Mouse (Mus musculus) right cerebral cortex, adult 18-20 months (tissue): ENCODE data around the gene Pde6h.

ENCODE experiments used
- DNase-seq: peaks from one replicate; pipeline ENCODE4 v3.0.0; 2022; ENCODE audit warnings: mixed read lengths

The Pde6h gene

GRCm38 (mm10) chr6:136986019-136986418 lies 62.4 kb downstream of the Pde6h start:
- no peak for DNase-seq

- peak; percentile 18 for DNase-seq
Measured at GRCm38 (mm10) chr6:136986718-136987117, 63.1 kb downstream of the Pde6h start.

DNA sequence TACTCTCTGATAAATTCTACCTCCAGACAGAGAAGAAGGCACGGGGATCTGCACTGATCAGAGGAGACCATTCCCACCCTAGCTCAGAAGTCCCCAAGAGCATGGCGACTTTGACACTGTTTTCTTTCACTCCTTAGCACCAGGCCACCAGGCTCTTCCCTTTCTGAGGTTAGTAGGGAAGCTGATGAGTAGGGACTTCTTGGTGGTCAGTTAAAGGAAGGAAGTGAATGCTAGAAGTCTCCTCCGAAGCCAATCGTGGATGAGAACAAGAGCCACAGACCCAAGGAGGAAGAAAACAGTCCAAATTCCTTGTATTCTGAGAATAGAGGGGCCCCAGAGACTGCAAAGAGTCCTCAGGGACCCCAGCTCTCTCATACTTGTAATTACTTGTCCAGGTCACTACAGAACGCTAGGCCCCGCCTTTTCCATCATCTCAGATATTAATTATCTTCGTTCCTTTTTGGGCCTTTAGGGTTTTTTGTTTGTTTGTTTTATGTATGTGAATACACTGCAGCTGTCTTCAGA lies 65.0 kb downstream of the Pde6h start:
- no peak for DNase-seq

- DNase-seq = no peak
Measured at GRCm38 (mm10) chr6:136989824-136990497, 66.3 kb downstream of the Pde6h start.

DNA sequence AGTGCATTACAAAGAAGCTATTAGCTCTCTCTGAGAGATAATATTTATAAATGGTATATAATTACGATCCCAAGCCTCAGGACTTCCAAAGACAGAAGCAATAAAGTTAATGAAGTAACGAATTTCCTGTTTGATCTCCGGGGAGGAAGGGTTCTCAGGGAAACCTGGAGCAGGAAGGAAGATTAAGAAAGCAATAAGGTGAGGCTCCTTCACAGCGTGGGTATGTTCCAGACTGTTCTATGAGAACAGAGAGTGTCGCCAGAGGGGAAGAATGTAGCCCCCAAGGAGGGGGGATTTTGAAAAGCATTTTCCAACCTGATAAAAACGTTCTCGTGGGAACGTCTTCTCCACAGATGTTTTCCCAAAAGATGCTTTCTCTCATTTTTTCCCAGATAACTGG lies 66.9 kb downstream of the Pde6h start:
- no peak for DNase-seq

- no peak for DNase-seq
Measured at GRCm38 (mm10) chr6:136993574-136993973, 69.9 kb downstream of the Pde6h start.

DNA sequence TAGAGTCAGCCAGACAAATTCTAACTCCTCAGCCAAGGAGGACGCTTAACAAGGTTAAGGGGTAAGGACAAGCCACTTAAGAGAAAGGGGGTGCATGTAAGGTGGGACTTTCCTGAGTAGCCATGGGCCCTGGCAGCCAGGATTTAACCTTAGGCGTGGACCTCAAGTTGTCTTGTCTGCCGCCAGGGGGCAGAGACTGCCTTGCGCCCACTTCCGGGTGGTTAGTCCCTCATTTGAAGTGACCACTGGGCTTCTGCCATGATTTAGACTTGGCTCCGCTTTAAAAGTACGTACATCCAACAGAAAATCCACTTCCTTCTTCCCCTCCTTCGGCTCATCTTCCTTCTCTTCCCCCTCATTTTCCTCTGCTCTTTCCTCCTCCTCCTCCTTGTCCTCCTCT lies 71.9 kb downstream of the Pde6h start:
- DNase-seq = no peak

DNA sequence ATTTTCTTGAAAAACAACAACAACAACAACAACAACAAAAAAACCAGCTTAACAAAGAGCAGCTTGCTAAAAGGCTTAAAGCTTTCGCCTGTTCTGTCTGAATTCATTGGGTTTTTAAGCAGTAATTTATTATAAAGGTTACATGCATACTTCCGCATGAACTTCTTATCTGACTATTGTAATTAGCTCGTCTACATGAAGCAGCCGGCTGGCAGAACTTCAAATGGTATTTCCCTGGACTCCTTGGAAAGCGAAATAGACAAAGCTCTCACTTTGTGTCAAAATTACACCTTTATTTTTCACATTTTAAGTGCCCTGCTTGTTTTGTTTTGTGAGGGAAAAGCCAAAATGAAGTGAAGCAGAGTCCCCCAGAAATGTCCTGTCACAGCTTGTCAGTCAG lies 72.7 kb downstream of the Pde6h start:
- DNase-seq = no peak

- peak; percentile 55 for DNase-seq
Measured at GRCm38 (mm10) chr6:136998181-136998580, 74.5 kb downstream of the Pde6h start.

- peak; percentile 13 for DNase-seq
Measured at GRCm38 (mm10) chr6:136999009-136999408, 75.4 kb downstream of the Pde6h start.

GRCm38 (mm10) chr6:136999707-137000446 lies 76.2 kb downstream of the Pde6h start:
- DNase-seq = no peak

- DNase-seq = no peak
Measured at GRCm38 (mm10) chr6:137000706-137001105, 77.1 kb downstream of the Pde6h start.

DNA sequence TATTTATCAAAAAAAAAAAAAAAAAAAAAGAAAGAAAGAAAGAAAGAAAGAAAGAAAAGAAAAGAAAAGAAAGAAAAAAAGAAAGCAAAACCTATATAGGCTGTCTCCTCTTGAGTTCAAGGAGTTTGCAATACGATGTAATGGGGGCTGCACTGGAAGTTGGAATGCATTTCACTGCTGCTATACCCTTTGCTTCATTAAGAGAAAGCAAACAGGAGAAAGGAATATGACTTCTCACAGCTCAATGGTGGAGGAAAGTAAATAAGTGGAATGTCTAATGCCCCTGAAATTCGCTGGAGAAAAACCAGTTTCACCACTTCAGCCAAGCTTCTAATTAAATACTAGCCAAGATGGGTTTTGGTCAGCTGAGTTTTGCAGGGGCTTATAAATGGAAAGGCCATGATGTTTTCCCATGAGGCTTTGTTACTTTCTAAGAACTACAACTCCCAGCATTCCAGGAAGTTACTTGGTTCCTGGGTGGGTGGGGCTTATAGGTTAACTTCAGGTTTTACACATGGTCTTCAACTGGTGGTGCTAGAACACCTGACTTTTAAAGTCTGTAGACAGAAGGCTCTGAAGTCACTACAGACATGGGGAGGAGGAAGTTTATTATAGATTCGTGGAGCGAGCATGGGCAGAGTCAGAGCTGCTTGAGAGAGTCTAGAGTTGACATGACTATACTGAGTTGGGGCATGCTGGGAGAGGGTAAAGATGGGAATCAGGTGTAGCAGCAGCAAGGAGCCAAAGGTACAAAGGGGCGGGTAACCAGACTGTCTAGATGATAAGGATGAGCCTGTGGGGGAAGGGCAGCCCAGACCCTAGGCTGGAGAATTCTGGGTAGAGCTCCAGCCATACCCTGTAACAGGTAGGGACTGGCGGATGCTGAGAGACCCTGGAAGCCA lies 77.9 kb downstream of the Pde6h start:
- no peak for DNase-seq

GRCm38 (mm10) chr6:137002169-137002514 lies 78.5 kb downstream of the Pde6h start:
- DNase-seq = no peak

DNA sequence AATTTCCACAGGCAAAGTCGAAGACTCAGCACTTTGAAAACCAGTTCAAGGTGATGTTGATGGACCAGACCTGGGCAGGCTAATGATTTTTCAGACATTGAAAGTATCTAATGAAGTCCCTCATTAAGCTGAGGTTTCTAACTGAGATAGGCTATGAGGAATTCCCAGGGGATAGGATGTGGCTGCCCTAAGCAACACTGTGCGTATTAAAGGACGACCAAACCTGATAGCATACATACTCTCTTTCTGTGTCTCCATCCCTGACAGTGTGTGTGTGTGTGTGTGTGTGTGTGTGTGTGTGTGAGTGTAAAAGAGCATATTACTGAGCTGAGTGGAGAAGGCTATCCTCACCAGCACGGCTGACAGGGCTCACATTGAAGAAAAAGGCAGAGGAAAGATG lies 80.7 kb downstream of the Pde6h start:
- no peak for DNase-seq

- DNase-seq = no peak
Measured at GRCm38 (mm10) chr6:137011187-137011586, 87.6 kb downstream of the Pde6h start.

- DNase-seq = no peak
Measured at GRCm38 (mm10) chr6:137014346-137014745, 90.7 kb downstream of the Pde6h start.

DNA sequence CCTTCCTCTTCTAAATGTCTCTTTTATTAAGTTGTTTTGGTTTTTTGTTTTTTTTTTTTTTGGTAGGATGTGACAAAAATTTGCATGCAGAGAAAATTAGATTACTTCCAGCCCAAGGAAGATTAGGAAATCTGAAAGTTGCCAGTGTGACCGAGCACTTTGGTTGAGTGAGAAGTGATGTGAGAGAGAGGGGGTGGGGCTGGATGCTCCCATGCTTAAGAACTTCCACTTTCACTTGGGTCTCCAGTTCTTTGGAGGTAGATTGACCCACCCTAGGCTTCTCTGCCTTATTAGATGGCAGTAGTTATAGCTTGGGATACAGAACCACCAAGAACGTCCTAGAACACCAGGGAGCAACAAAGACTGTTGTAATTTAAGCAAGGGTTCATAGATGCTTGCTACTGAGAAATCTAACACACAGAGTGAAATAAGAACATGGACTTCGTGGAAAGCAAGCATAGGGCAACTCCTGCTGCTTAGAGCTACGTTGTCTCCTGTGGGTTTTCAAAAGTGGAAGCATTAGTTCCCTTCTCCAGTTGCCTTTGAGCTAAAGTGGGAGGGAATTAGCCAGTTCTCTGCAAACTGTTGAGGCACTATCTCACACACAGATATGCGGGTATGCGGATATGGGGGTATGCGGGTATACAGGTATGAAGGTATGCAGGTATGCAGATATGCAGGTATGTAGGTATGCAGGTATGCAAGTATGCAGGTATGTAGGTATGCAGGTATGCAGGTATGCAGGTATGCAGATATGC lies 93.8 kb downstream of the Pde6h start:
- no peak for DNase-seq
